Mouse (Mus musculus): ENCODE measurements around the gene Nprl2.

The Nprl2 gene

DNA sequence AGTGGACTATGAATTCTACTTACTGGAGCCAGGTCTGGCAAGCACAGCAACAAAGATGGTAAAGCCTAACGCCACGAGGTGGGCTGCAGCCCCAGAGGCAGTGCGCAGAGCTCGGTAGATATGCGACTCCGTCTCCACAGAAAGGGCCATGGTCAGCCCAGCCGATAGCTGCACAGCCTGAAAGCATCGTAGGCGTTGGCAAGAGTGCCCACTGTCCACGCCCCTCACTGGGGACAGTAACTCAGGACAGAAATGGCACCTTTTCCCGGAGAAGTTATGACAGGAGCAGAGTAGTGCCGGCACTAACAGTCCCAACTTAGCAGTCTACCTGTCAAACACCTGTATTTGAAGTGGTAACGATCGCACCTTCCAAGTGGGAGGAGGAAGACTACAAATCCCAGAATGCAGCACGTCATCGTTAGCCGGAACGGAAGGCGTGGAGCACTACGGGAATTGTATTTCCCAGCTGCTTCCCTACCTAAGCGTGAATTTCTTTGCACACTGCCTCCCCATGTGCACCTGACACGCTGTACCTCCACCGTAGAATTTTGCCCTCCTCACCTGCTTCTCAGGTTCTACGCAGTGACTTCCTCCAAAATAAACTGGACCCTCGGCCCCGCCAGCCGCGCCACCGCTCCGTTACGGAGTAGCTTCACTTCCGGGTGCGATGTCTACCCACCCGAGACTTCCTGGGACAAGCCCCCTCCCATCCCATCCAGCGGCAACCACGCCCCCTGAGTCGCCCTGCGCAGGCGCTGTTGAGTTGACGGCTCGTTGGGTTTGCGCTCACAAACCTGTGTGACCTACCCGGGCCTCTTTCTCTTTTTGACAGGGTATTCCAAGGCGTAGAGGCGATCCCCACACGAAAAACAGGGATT, at the start of gene Nprl2, which contains the start of gene Cyb561d2:
Nprl2 (plus strand) TSS at position 753 of the 878 bp plus-strand sequence.
Cyb561d2 (minus strand) TSS at position 720 of the 878 bp plus-strand sequence.
- peak; percentile 86 to 92 for DNase-seq (ENCODE audit: low spot score in 2 of 2)

- DNase-seq (ENCODE audit: low spot score in 2 of 2), result no peak
Observed at GRCm38 (mm10) chr9:107493511-107493910, 48.5 kb upstream of the Nprl2 start.

DNA sequence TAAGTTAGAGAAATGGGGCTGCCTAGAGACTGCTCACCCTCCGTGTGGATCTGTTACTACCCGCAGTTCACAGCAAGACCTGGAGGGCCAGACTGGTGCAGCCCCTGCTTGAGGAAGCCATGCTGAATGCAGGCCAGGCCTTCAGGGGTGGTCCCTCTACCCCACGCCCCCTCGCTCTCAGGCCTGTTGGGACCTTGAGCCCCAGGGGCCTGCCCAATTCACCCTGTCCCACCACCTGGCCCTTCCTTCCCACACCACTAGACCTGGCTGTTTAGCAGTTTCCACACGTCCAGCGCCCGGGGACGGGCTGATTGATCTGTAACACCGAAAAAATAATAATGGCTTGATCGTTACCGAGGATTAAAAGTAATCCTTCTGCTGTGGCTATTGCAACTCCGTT, 47.8 kb upstream of the Nprl2 start:
- no peak for DNase-seq (ENCODE audit: low spot score in 2 of 2)

DNA sequence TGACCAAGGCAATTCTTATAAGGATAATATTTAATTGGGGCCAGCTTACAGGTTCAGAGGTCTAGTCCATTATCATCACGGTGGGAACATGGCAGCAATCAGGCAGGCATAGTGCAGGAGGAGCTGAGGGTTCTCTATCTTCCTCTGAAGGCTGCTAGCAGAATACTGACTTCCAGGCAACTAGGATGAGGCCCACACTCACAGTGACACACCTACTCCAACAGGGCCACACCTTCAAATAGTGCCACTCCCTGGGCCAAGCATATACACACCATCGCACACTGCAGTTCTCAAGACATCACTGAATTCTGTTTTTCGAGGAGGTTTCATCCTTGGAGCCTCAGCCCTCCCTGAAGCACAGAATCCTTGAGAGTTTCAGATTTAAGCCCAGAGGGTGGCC, 45.7 kb upstream of the Nprl2 start:
- DNase-seq (ENCODE audit: low spot score in 2 of 2), result no peak

DNA sequence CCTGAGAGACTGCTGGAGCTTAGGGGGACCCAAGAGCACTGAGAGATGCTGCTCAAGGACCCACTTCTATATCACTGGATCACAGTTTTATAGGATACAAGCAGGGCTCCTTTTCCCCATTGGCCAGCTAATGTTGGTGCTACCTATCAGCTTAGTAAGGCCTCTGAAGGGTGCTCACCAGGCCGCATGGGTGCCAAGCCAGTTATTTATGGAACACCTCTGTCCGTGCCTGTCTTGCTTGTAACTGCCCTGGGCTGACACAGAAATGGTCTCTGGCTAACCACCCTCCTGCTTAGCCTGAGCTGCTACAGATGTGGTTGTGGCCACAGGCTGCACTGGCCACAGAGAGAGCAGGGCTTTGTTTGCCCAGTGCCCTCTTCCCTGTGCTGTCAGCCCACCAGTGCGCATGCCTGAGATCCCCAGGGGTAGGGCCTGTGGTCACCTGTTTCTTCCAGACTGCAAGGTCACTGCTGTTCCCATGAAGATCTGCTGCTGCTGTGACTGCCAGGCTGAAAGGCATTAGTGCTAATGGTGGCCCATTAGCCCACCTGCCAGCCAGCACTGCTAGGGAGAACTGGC, 41.2 kb upstream of the Nprl2 start:
- DNase-seq (ENCODE audit: low spot score in 2 of 2), result no peak

- no peak for DNase-seq (ENCODE audit: low spot score in 2 of 2)
Observed at GRCm38 (mm10) chr9:107502131-107502846, 39.7 kb upstream of the Nprl2 start.

- peak in 1 of 2 experiments; percentile 45 for DNase-seq (ENCODE audit: low spot score in 2 of 2)
Observed at GRCm38 (mm10) chr9:107504662-107505537, 37.1 kb upstream of the Nprl2 start.

DNA sequence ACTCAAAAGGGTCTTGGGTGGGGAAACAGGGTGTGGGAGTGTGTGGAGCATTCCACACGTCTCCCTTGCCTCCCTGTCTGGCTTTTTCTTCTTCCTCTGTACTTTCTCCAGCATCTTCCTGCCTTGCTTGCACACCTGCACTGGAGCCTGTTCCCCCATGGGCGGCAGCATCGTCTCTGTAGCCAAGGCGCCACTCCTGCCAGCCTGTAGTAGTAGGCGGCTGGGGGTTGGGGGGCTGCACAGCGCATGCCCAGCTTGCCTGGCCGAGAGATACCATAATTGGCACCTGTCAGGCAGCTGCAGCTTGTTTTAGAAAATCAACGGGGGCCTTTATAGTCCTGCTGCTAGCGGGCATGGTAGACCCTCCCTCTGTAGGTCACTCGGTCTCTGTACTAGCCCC, 33.8 kb upstream of the Nprl2 start:
- DNase-seq (ENCODE audit: low spot score in 2 of 2), result no peak

- no peak for DNase-seq (ENCODE audit: low spot score in 2 of 2)
Observed at GRCm38 (mm10) chr9:107510384-107511100, 31.5 kb upstream of the Nprl2 start.

GRCm38 (mm10) chr9:107511436-107511835, 30.6 kb upstream of the Nprl2 start:
- no peak for DNase-seq (ENCODE audit: low spot score in 2 of 2)

- no peak for DNase-seq (ENCODE audit: low spot score in 2 of 2)
Observed at GRCm38 (mm10) chr9:107512326-107512725, 29.7 kb upstream of the Nprl2 start.

DNA sequence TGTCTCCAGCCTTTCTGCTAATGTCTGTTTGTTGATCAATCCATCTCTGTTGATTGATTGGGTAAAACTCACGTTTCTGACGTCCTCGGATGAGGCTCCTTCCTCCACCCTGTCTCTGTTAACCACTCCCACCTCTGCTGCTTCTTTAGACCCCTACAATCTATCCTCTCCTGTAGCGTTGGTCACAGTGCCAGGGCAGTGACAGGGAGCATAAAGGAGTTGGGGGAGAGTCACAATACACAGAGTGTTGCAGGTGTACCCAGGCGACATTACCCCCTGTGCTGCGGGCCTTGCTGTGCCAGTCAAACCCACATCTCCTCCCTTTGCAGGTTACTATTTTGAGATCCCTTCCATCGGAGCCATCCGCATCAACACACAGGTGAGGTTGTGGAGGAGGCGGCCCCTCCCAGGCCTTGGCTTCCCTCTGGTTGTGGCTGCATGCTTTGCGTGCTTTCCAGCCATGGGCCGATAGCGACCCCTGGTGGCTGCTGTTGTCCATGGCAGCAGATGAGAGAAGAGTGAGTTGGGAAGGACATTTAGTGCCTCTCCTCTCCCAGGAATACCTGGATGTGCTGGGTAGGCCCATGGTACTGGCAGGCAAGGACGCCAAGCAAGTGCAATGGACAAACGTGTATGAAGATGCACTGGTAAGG, 27.6 kb upstream of the Nprl2 start:
- peak; percentile 91 to 95 for DNase-seq (ENCODE audit: low spot score in 2 of 2)

DNA sequence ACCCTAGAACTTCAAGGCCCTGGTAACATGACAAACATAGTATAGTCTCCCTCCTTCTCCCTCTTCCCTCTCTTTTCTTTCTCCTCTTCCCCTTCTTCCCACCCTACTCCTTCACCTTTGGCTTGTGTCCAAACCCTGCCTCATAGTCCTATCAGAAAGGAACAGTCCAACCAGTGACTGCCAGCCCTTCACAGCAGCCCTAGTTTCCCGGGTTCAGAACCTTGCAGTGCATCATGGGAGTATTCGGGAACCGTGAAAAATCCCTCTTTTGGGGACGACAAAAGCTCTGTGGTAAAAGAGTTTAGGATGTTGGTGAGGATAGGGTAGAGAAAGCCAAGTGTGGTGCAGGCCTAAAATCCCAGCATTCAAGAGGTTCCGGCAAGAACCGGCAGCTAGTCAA, 21.7 kb upstream of the Nprl2 start:
- no peak for DNase-seq (ENCODE audit: low spot score in 2 of 2)

DNA sequence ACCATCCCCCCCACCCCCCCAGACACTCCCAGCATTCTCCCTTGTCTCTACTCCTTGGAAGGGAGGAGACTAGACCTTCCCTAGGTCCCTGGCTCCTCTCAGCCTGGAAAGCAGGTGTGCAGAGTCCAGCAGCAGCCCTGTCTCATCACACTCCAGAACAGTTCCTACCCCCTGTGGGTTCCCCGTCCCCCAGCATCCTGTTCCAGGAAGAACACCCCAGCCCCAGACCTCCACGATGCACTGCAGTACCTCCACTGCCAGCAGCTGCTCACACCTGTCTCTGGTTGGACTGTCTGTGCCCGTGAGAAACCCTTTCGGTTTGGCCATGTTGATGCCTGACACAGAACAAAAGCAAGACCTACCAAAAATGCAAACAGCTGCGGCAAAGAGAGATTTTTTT, 20.8 kb upstream of the Nprl2 start:
- no peak for DNase-seq (ENCODE audit: low spot score in 2 of 2)

DNA sequence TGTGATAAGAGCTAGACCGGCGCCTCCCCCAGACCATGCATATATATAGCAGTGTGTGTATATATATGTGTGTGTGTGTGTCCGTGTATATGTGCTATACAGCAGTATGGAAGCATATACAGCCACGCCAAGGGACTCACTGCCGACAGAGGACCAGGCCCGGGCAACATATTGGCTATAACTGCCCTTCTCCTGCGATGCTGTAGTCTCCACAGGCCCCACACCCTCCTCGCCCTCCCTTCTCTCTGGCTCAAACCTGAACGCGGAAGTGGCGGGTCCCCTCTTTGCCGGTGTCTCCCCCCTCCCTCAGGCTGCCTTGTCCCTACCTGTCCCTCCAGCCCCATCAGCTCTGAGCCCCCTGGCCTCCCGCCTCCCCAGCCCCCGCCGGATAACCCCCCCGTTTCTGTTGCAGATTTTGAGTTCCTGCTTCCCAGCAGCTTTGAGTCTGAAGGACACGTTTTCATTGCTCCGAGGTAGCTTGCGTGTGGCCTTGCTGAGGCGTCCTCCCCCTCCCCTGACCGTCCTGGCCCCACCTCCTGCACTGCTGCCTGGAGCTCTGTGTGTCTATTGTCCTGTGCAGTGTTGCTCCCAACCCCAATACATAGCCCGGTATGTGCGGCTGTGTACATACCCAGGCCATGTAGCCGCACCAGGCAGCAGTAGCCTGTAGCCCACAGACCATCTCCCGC, 20.2 kb upstream of the Nprl2 start:
- DNase-seq (ENCODE audit: low spot score in 2 of 2), result no peak

DNA sequence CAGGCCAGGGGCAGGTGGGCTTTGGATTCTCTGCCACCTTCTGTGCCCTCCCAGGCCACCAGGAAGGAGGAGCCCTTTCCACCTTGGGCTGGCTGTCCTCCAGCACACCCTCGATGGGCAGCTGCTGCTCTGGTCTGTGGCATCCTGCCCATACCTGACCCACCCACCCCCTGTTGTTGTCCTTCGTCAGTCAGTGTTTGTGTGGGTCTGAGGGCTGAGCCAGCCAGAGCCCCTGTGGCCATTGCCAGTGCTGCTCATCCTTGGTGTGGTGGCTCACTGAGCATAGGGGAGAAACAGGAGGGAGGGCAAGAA, 19.7 kb upstream of the Nprl2 start:
- no peak for DNase-seq (ENCODE audit: low spot score in 2 of 2)

GRCm38 (mm10) chr9:107526198-107527026, 15.6 kb upstream of the Nprl2 start:
- DNase-seq (ENCODE audit: low spot score in 2 of 2), result peak; percentile 72 to 79

GRCm38 (mm10) chr9:107533791-107534407, 8.1 kb upstream of the Nprl2 start, which contains the start of gene Tmem115:
Tmem115 (plus strand) TSS chr9:107533945.
- DNase-seq (ENCODE audit: low spot score in 2 of 2), result peak; percentile 75 to 89
